Mouse (Mus musculus) small intestine, adult 2 months (tissue): ENCODE results near the gene Aspg. TPM values are rescaled to one million over a fixed set of nuclear protein-coding genes. Genes with fewer than 3 reads are reported as not detected.

Experiments used
- H3K27ac ChIP-seq: fragments of 200-500 bp; 2 replicates; pipeline ENCODE4 v1.5.1; 2012; ENCODE audit warnings: low read depth, low read length, control low read depth, inconsistent platforms; ENCODE audit not compliant: insufficient read depth
- H3K27me3 ChIP-seq: fragments of 200-500 bp; 2 replicates; pipeline ENCODE4 v1.6.1; 2012; ENCODE audit warnings: mild to moderate bottlenecking, moderate library complexity, low read length, inconsistent platforms; ENCODE audit not compliant: control insufficient read depth, insufficient read depth
- H3K36me3 ChIP-seq: fragments of 200-500 bp; 2 replicates; pipeline ENCODE4 v1.6.1; 2012; ENCODE audit warnings: mild to moderate bottlenecking, low read length, control low read depth, inconsistent platforms; ENCODE audit not compliant: control insufficient read depth, insufficient read depth
- H3K4me1 ChIP-seq: fragments of 200-500 bp; 2 replicates; pipeline ENCODE4 v1.6.1; 2012; ENCODE audit warnings: low read length, inconsistent platforms, mixed read lengths; ENCODE audit not compliant: control insufficient read depth, insufficient read depth, insufficient read length
- H3K4me3 ChIP-seq: fragments of 200-500 bp; 2 replicates; pipeline ENCODE4 v1.5.1; 2012; ENCODE audit warnings: low read depth, mild to moderate bottlenecking, control low read depth, inconsistent platforms, low read length, moderate library complexity
- CTCF ChIP-seq: fragments of 200-500 bp; IDR thresholded peaks from 2 replicates; pipeline ENCODE4 v1.5.1; 2012; ENCODE audit warnings: low read depth, mild to moderate bottlenecking, control low read depth, inconsistent platforms, low read length, moderate library complexity, mixed read lengths; ENCODE audit not compliant: insufficient replicate concordance, insufficient read length; ENCODE audit errors: extremely low read depth
- POLR2A ChIP-seq: fragments of 200-500 bp; IDR thresholded peaks from 2 replicates; pipeline ENCODE4 v1.6.1; 2012; ENCODE audit warnings: low read depth, mild to moderate bottlenecking, control low read depth, inconsistent platforms, low read length, moderate library complexity
- WGBS: fragments of 180-500 bp; shearing (Covaris S2); methylation state at CpG from one replicate; pipeline ENCODE4 v1.1.7; 2018; 5-methylcytosine and 5-hydroxymethylcytosine counted together
- polyA plus RNA-seq: library from polyadenylated mRNA; depleted of rRNA; stranded (reverse); fragments of >200 nt; gene quantifications from 2 replicates; pipeline ENCODE4 v1.2.3, GENCODE M21; 2012; rRNA removed

Gene Aspg
- polyA plus RNA-seq, 1 experiment: 14.5 TPM

- no peaks in the 10 kb centered on the region for H3K4me1 ChIP-seq
- TF ChIP-seq CTCF: no peak
- TF ChIP-seq POLR2A: no peak
- H3K27ac ChIP-seq: no peak overlapping the region
- 42% methylated on average over 8 of the region's 8 CpGs for WGBS
- no peak overlapping the region for H3K4me3 ChIP-seq
- H3K36me3 ChIP-seq: no peaks in the 10 kb centered on the region
- H3K27me3 ChIP-seq: no peaks in the 10 kb centered on the region
Measured at GRCm38 (mm10) chr12:112172214-112172613, 65.7 kb downstream of the Aspg start.

Other genes with a start within 250 kb of the Aspg start
- 12.2 and 22.8 TPM in 2 replicates for gene Ppp1r13b, start 198.6 kb upstream of the Aspg start, polyA plus RNA-seq
- 17.1 and 34.2 TPM in 2 replicates for gene Atp5mpl, start 139.7 kb upstream of the Aspg start, polyA plus RNA-seq
- 0.04 and 0.09 TPM in 2 replicates for gene Tdrd9, start 135.1 kb upstream of the Aspg start, polyA plus RNA-seq
- not detected in 2 replicates for gene Rd3l, start 125.4 kb upstream of the Aspg start, polyA plus RNA-seq
- gene Kif26a, start 39.5 kb downstream of the Aspg start, polyA plus RNA-seq: 2.1 and 2.7 TPM in 2 replicates